Mouse (Mus musculus) neural tube, embryonic 14.5 days (tissue): Measurements from ENCODE around the gene Dpyd. TPM values are rescaled to one million over a fixed set of nuclear protein-coding genes. Genes with fewer than 3 reads are reported as not detected.

ENCODE experiments used
- ATAC-seq: fragments of 200-750 bp; cut with Nextera tagmentation; 2 replicates; pipeline ENCODE4 v1.8.0; 2017; ENCODE audit warnings: low read depth, mild to moderate bottlenecking, moderate TSS enrichment, moderate library complexity
- H3K27ac ChIP-seq: fragments of 300-500 bp; sonication (generic); 2 replicates; pipeline ENCODE4 v1.5.1; 2014; ENCODE audit warnings: low read depth, mild to moderate bottlenecking, control low read depth, low read length, moderate library complexity, mixed read lengths
- H3K27me3 ChIP-seq: fragments of 300-500 bp; sonication (generic); 2 replicates; pipeline ENCODE4 v1.6.1; 2014; ENCODE audit warnings: low read length; ENCODE audit not compliant: control insufficient read depth, insufficient read depth
- H3K36me3 ChIP-seq: fragments of 300-500 bp; sonication (generic); 2 replicates; pipeline ENCODE4 v1.6.1; 2014; ENCODE audit warnings: low read length, mixed read lengths; ENCODE audit not compliant: control insufficient read depth, insufficient read depth
- H3K4me1 ChIP-seq: fragments of 300-500 bp; sonication (generic); 2 replicates; pipeline ENCODE4 v1.6.1; 2014; ENCODE audit warnings: low read length; ENCODE audit not compliant: control insufficient read depth, insufficient read depth
- H3K4me2 ChIP-seq: fragments of 300-500 bp; sonication (generic); 2 replicates; pipeline ENCODE4 v1.6.1; 2014; ENCODE audit warnings: mild to moderate bottlenecking, low read depth, low read length, control low read depth
- H3K4me3 ChIP-seq: fragments of 300-500 bp; sonication (generic); 2 replicates; pipeline ENCODE4 v1.5.1; 2014; ENCODE audit warnings: low read depth, low read length, control low read depth, mixed read lengths
- H3K9ac ChIP-seq: fragments of 300-500 bp; sonication (generic); replicated peaks from 2 replicates; pipeline ENCODE4 v1.6.1; 2014; ENCODE audit warnings: low read depth, mild to moderate bottlenecking, control low read depth, low read length, mixed read lengths
- H3K9me3 ChIP-seq: fragments of 300-500 bp; sonication (generic); 2 replicates; pipeline ENCODE4 v1.6.1; 2016; ENCODE audit warnings: low read length; ENCODE audit not compliant: control insufficient read depth
- WGBS: fragments of 180-500 bp; shearing (Covaris S2); extraction: QIAGEN DNeasy Blood & Tissue Kit; methylation state at CpG from one replicate; pipeline ENCODE4 v1.1.7; 2014; 5-methylcytosine and 5-hydroxymethylcytosine counted together
- polyA plus RNA-seq: library from polyadenylated mRNA; unstranded; fragments of >200 nt; fragmentation: Nextera tagmentation; extraction: Ambion mirVana; gene quantifications from 2 replicates; pipeline ENCODE4 v1.2.1, GENCODE M21; 2014

Dpyd gene
- polyA plus RNA-seq, 1 experiment from 2014 or later: 10.2 TPM

GRCm38 (mm10) chr3:118663987-118664692 lies 102.2 kb downstream of the Dpyd start:
- no peaks in the 10 kb centered on the region for H3K4me1 ChIP-seq
- no peaks in the 10 kb centered on the region for H3K9me3 ChIP-seq
- ATAC-seq: no peak; the same call in 1 of the 2 replicates
- H3K36me3 ChIP-seq: no peaks in the 10 kb centered on the region
- 46% methylated on average over 5 of the region's 5 CpGs for WGBS
- no peak overlapping the region for H3K9ac ChIP-seq
- H3K4me2 ChIP-seq: no peak overlapping the region
- no peak overlapping the region for H3K4me3 ChIP-seq
- no peaks in the 10 kb centered on the region for H3K27me3 ChIP-seq
- H3K27ac ChIP-seq: no peak overlapping the region

GRCm38 (mm10) chr3:118674121-118674745 lies 112.3 kb downstream of the Dpyd start:
- no peaks in the 10 kb centered on the region for H3K36me3 ChIP-seq
- 31% methylated on average over 10 of the region's 10 CpGs for WGBS
- H3K4me1 ChIP-seq: no peaks in the 10 kb centered on the region; the same call in 1 of the 2 replicates
- no peak overlapping the region for H3K9ac ChIP-seq
- H3K27me3 ChIP-seq: no peaks in the 10 kb centered on the region
- H3K27ac ChIP-seq: no peak overlapping the region
- no peak overlapping the region for H3K4me3 ChIP-seq
- ATAC-seq: peak; percentile 86
- H3K4me2 ChIP-seq: peak overlapping the region; percentile 34; the same call in 1 of the 2 replicates
- no peaks in the 10 kb centered on the region for H3K9me3 ChIP-seq

DNA sequence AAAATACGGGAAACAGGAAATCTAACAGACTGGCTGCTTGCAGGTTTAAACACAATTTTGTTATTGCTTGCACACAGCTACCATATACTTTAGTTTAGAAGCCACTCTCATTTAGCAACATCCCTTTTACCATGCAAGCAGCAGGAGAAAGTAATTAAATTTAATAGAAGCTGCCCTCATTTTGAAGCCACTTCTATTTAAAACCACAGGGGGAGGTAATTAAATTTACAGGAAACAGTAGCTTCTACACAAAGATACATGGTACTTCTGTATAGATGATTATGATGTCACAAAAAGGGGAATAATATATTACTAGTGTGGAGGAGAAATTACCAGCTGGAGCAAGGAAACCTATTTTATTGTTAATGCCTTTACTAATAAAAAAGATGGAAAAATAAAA lies 113.5 kb downstream of the Dpyd start:
- no peak overlapping the region for H3K4me2 ChIP-seq

GRCm38 (mm10) chr3:118676052-118676777 lies 114.3 kb downstream of the Dpyd start:
- H3K4me3 ChIP-seq: no peak overlapping the region
- H3K36me3 ChIP-seq: no peaks in the 10 kb centered on the region
- no peak overlapping the region for H3K9ac ChIP-seq
- WGBS: 27% methylated on average over 7 of the region's 7 CpGs
- H3K4me1 ChIP-seq: no peaks in the 10 kb centered on the region; the same call in 1 of the 2 replicates
- no peak for ATAC-seq
- H3K4me2 ChIP-seq: no peak overlapping the region
- H3K27ac ChIP-seq: no peak overlapping the region
- no peaks in the 10 kb centered on the region for H3K9me3 ChIP-seq
- no peaks in the 10 kb centered on the region for H3K27me3 ChIP-seq

More for the DNA sequence above, 113.5 kb downstream of the Dpyd start:
- H3K27me3 ChIP-seq: no peaks in the 10 kb centered on the region
- H3K9me3 ChIP-seq: no peaks in the 10 kb centered on the region
- no peaks in the 10 kb centered on the region for H3K36me3 ChIP-seq
- WGBS: 22% methylated on average over 1 of the region's 1 CpGs
- no peak overlapping the region for H3K4me3 ChIP-seq
- no peak overlapping the region for H3K9ac ChIP-seq
- no peaks in the 10 kb centered on the region; the same call in 1 of the 2 replicates for H3K4me1 ChIP-seq
- H3K27ac ChIP-seq: no peak overlapping the region
- peak; percentile 82 for ATAC-seq

DNA sequence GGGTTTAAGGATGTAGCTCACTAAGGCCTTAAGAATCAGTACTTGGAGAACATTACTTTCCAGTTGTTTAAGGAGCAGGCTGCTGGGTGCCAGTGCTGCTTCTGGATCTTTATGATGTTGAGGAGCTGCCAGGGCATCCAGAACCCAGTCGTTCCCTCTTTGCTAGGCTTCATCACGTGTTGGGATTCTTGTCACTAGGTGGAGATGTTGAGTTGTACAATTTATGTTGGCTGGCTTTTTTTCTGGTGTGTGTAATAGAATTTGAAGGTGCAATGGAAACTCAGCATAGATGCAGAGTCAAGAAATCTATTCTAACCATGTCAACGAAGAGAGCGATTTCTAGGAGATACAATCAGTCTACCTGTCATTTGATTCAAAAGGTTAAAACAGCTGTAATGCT lies 118.9 kb downstream of the Dpyd start:
- no peaks in the 10 kb centered on the region for H3K9me3 ChIP-seq
- H3K4me2 ChIP-seq: no peak overlapping the region
- no peak overlapping the region for H3K4me3 ChIP-seq
- no peak overlapping the region for H3K9ac ChIP-seq
- no peaks in the 10 kb centered on the region for H3K36me3 ChIP-seq
- no peak for ATAC-seq
- H3K27me3 ChIP-seq: no peaks in the 10 kb centered on the region
- H3K27ac ChIP-seq: no peak overlapping the region
- 44% methylated on average over 4 of the region's 4 CpGs for WGBS
- no peaks in the 10 kb centered on the region; the same call in 1 of the 2 replicates for H3K4me1 ChIP-seq

DNA sequence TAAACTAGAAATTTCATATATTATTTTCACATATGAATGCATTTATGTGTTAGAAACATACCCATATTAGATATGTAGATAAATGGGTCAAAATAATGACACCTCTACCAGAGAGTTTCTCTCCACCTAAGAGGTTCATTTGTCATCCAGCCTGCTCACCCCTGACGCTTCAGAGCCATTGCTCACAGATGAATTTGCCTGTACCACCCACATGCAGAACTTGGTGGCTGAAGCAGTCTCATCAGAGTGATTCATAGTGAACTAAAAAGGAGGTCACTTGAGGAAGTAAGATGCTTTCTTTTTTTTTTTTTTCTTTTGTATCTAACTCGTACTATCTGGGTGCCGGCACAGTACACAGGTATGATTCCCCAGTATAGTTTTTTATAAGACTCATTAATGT lies 188.3 kb downstream of the Dpyd start:
- Histone ChIP-seq H3K9ac (no peak overlapping the region), H3K27ac (no peak overlapping the region), H3K4me1 (no peaks in the 10 kb centered on the region), H3K27me3 (no peaks in the 10 kb centered on the region), H3K9me3 (no peaks in the 10 kb centered on the region), H3K4me2 (no peak overlapping the region), H3K36me3 (no peaks in the 10 kb centered on the region), H3K4me3 (no peak overlapping the region)
- no peak for ATAC-seq
- 84% methylated on average over 3 of the region's 3 CpGs for WGBS

GRCm38 (mm10) chr3:118753623-118754022 lies 191.7 kb downstream of the Dpyd start:
- ATAC-seq: no peak
- Histone ChIP-seq H3K4me3 (no peak overlapping the region), H3K36me3 (no peaks in the 10 kb centered on the region), H3K4me2 (no peak overlapping the region), H3K9ac (no peak overlapping the region), H3K4me1 (no peaks in the 10 kb centered on the region), H3K27ac (no peak overlapping the region), H3K9me3 (no peaks in the 10 kb centered on the region), H3K27me3 (no peaks in the 10 kb centered on the region)
- WGBS: 88% methylated on average over 2 of the region's 2 CpGs

GRCm38 (mm10) chr3:118756099-118756498 lies 194.2 kb downstream of the Dpyd start:
- H3K36me3 ChIP-seq: no peaks in the 10 kb centered on the region
- H3K4me2 ChIP-seq: no peak overlapping the region
- no peaks in the 10 kb centered on the region for H3K27me3 ChIP-seq
- WGBS: 71% methylated on average over 1 of the region's 1 CpGs
- ATAC-seq: 0 out of 2 replicates have a peak, but pooled peaks have one; percentile 58
- H3K27ac ChIP-seq: no peak overlapping the region
- no peak overlapping the region for H3K4me3 ChIP-seq
- no peak overlapping the region for H3K9ac ChIP-seq
- no peaks in the 10 kb centered on the region for H3K4me1 ChIP-seq
- H3K9me3 ChIP-seq: no peaks in the 10 kb centered on the region

- Histone ChIP-seq H3K4me1 (no peaks in the 10 kb centered on the region), H3K27me3 (no peaks in the 10 kb centered on the region), H3K9ac (no peak overlapping the region), H3K4me2 (no peak overlapping the region), H3K4me3 (no peak overlapping the region), H3K27ac (no peak overlapping the region), H3K36me3 (no peaks in the 10 kb centered on the region), H3K9me3 (no peaks in the 10 kb centered on the region)
- no peak for ATAC-seq
- WGBS: 77% methylated on average over 1 of the region's 1 CpGs
Measured at GRCm38 (mm10) chr3:118812885-118813284, 251.0 kb downstream of the Dpyd start.
